Mouse (Mus musculus): Measurements from ENCODE around the gene Igf2. TPM values are rescaled to one million over a fixed set of nuclear protein-coding genes. Genes with fewer than 3 reads are reported as not detected.
A peak's percentile ranks its signal among the peaks of the same experiment; 100 is the strongest.

The Igf2 gene
- total and polyA plus RNA-seq, 3 experiments = not detected

DNA sequence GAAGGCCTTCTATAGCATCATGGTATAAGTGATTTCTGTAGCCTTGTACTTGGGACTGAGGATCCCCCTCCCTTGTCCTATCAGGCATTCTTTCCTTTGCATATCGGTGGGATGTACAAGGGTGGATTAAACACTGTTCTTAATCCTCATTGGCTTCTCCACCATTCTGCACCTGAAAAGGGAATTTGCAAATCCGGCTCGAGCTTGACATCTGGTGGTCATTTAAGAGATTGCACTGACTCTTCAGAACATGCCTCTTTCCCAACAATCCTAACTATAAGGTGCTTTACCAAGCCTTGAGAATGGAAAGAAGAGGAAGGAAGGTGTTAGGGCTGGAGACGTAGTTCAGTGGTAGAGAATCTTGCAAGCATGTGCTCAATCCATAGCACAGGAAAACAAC, 5.5 kb upstream of the Igf2 start:
- Histone ChIP-seq H3K79me2 (replicated peaks; ENCODE audit: control insufficient read depth, extremely low read depth, insufficient read depth, poor library complexity, severe bottlenecking) (no peaks in the 10 kb centered on the region), H3K27me3 (replicated peaks) (peaks cover 31% of the 10 kb centered on the region), H3K4me2 (ENCODE audit: insufficient read depth, low read depth, poor library complexity, severe bottlenecking) (no peak overlapping the region), H3K36me3 (replicated peaks in 1 of 2; ENCODE audit: control insufficient read depth in 1 of 2, insufficient read depth in 1 of 2, low read length in 1 of 2) (no peaks in the 10 kb centered on the region), H3K27ac (ENCODE audit: insufficient read depth, low read depth) (no peak overlapping the region), H3K4me1 (ENCODE audit: control insufficient read depth in 1 of 2, insufficient read depth in 2 of 2) (no peaks in the 10 kb centered on the region), H3K9me3 (replicated peaks; ENCODE audit: low read length) (peaks cover 22% of the 10 kb centered on the region), H3K4me3 (replicated peaks in 1 of 3; ENCODE audit: low read depth in 2 of 3, low read length in 2 of 3, poor library complexity in 1 of 3) (no peak overlapping the region), H3K9ac (ENCODE audit: insufficient read depth, low read depth) (no peak overlapping the region)
- dilution Hi-C loops (cut with MboI; ENCODE audit: extremely low pct_ligation_motif_present, extremely low pct_unique_long_range_greater_than_20kb, low sequenced_read_pairs) = no loop called here
- peak; percentile 54 for TF ChIP-seq ZC3H11A (IDR thresholded peaks at IDR 0.05; ENCODE audit: low read depth, low read length)
- no peak for TF ChIP-seq MYC (IDR thresholded peaks at IDR 0.05; ENCODE audit: low read depth, low read length)
- peak; percentile 73 for TF ChIP-seq RAD21 (IDR thresholded peaks at IDR 0.05; ENCODE audit: low read depth, low read length)
- no peak for TF ChIP-seq USF2 (conservative IDR thresholded peaks at IDR 0.05; ENCODE audit: low read depth, low read length)
- TF ChIP-seq RCOR1 (conservative IDR thresholded peaks at IDR 0.05; ENCODE audit: low read depth, low read length) = no peak
- no peak for TF ChIP-seq SIN3A (IDR thresholded peaks at IDR 0.05; ENCODE audit: low read length)
- TF ChIP-seq KAT2A (IDR thresholded peaks at IDR 0.05; ENCODE audit: insufficient replicate concordance, low read length) = no peak
- no peak for TF ChIP-seq BHLHE40 (IDR thresholded peaks at IDR 0.05; ENCODE audit: low read depth, low read length)
- no peak for TF ChIP-seq MAZ (IDR thresholded peaks at IDR 0.05; ENCODE audit: low read depth, low read length)
- no peak for TF ChIP-seq CHD1 (IDR thresholded peaks at IDR 0.05; ENCODE audit: low read depth, low read length)
- TF ChIP-seq SMC3 (IDR thresholded peaks at IDR 0.05; ENCODE audit: low read depth, low read length) = peak; percentile 85
- TF ChIP-seq E2F4 (IDR thresholded peaks at IDR 0.05; ENCODE audit: insufficient replicate concordance, low read depth, low read length) = no peak
- TF ChIP-seq POLR2A (IDR thresholded peaks at IDR 0.05; ENCODE audit: low read depth, low read length) = no peak
- TF ChIP-seq IRF4 (IDR thresholded peaks at IDR 0.05; ENCODE audit: low read depth, low read length) = no peak
- TF ChIP-seq CTCF (conservative IDR thresholded peaks at IDR 0.05 in 1 of 2, IDR thresholded peaks at IDR 0.05 in 1 of 2; ENCODE audit: low read depth in 2 of 2, low read length in 2 of 2) = peak; percentile 67 to 79
- TF ChIP-seq ZKSCAN1 (IDR thresholded peaks at IDR 0.05; ENCODE audit: borderline replicate concordance, low read depth, low read length) = no peak
- no peak for TF ChIP-seq CHD2 (IDR thresholded peaks at IDR 0.05; ENCODE audit: low read length)
- no peak for TF ChIP-seq NRF1 (IDR thresholded peaks at IDR 0.05; ENCODE audit: low read depth, low read length)
- no peak for TF ChIP-seq UBTF (IDR thresholded peaks at IDR 0.05; ENCODE audit: low read depth, low read length)
- no peak for TF ChIP-seq ETS1 (conservative IDR thresholded peaks at IDR 0.05; ENCODE audit: low read depth, low read length)
- no peak for TF ChIP-seq EP300 (IDR thresholded peaks at IDR 0.05; ENCODE audit: low read length)
- TF ChIP-seq PAX5 (IDR thresholded peaks at IDR 0.05; ENCODE audit: low read length) = no peak
- TF ChIP-seq JUND (conservative IDR thresholded peaks at IDR 0.05; ENCODE audit: low read depth, low read length) = no peak
- no peak for TF ChIP-seq GABPA (IDR thresholded peaks at IDR 0.05; ENCODE audit: insufficient replicate concordance, low read depth, low read length)
- no peak for TF ChIP-seq JUN (IDR thresholded peaks at IDR 0.05; ENCODE audit: insufficient read depth, low read depth, low read length)
- peak; percentile 42 for DNase-seq (ENCODE audit: extremely low read depth)
- in situ Hi-C loops (cut with MboI; ENCODE audit: low pct_ligation_motif_present, low pct_unique_long_range_greater_than_20kb, low sequenced_read_pairs) = loop anchor here (10.0 kb wide), 2 partner anchors 127 to 337 kb away; no protein-coding TSS in a partner anchor

All from CH12.LX (cell line).